Mouse (Mus musculus): Measurements from ENCODE around the gene Wdr27. TPM values are rescaled to one million over a fixed set of nuclear protein-coding genes. Genes with fewer than 3 reads are reported as not detected.
"Not testable (repeated sequence)": the region's sequence is repeated elsewhere in the genome, so short reads cannot be mapped to it uniquely, and the experiment has no call there.

Gene Wdr27
- total RNA-seq, 2 experiments from 2014 or later = 1.8 to 2.0 TPM

DNA sequence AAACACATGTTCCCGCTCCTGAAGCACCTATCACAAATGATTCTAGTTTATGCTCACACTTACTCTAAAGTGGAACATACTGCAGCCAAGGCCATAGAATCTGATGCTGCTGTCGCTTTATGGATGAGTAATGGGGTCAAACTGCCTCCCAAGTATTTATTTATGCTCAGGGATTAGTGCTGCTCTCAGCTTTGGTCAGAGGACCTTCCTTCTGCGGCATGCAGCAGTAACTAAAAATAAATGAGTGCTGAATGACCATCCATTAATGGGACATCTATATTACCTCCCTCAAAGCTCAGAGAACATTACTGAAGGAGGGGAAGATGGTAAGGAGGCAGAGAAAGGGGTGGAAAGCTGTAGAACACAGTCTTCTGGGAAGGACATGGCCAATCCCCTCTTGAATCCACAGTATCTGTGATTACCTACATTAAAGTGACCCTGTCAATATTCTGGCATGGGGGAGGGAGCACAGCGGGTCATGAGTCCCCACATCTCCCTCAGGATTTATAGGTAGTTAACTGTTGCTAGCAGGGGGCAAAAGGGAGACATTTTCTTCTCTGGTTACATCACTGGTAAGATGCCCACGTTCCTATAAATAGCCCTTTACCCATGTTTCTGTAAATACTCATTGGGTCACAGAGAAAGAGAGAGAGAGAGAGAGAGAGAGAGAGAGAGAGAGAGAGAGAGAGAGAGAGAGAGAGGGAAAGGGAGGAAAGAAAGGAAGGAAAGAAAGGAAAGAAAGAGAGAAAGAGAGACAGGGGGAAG, 6.9 kb downstream of the Wdr27 start:
- DNase-seq = no peak
- intact Hi-C loops (cut with DNase I) = no loop called here

DNA sequence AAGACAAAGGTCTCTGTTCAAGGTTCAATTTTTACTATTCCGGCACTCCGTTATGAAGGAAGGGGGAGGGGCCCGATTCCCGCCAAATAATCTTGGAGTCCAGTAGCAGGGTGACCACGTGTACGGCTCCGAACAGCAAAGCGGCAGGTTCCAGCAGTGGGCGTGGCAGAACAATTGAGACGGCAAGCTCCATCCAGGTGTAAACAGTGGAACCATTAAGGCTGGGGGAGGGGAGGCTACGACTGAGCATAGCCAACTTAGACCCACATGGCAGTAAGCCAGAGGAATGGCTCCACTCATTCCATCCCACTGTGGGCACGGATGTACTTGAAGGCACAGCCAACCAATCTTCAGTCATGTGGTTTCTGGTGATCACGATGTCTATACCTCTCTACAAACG, 7.7 kb downstream of the Wdr27 start:
- intact Hi-C loops (cut with DNase I); DNase-seq: not testable (repeated sequence)

DNA sequence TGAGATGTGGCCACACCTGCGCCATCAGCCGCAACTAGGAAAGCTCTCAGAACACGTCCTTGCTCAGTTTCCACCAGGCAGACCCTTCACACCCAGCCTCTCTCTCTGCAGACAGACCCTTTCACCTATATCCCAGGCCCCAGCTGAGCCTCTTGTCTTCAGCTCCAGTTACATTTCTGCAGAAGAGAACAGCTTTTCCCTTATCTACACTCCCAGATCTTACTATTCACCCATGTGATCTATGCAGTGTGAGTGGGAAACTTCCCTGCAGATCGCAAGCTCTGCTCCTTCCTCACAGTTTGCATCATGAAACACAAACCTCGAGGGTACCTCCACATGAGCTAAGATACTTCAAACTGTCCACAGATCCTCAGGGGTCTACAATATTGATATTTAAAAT, 11.5 kb downstream of the Wdr27 start:
- intact Hi-C loops (cut with DNase I) = no loop called here
- DNase-seq = no peak

DNA sequence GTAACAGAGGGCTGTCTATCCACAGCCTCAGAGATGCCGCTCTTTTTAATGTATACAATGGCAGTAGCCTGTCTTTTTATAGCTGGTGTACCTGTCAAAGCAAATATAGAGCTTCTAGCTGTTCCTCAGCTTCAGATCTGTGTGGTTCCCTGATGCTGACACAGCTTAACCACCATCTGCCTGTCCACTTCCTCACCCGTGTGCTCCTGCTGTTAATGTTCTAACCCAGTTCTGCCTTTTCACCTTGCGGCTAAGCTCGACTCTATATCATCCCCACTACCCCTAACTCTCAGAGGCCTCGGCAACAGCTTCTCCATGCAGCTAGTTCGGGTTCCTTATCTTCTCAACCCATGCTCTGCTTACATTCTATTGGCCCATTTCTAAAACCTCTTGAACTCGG, 12.3 kb downstream of the Wdr27 start:
- intact Hi-C loops (cut with DNase I) = no loop called here
- no peak for DNase-seq

DNA sequence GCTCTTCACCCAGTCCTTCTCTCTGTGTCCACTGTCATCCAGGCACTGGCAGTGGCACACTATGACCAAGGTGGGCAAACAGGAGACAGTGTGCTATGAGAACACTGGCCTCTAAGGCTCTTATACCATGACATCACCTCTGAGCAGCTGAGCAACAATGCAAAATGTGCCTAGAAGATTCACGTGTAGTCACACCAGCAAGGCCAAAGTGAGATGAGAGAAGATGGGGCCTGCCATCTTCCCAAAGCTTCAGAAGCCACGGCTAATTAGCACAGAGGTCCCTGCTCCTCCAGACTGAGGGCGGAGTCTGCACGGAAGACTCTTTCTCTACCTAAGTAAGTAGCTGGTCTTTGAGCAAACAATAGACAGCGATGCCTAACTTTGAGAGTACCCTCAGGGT, 14.3 kb downstream of the Wdr27 start:
- intact Hi-C loops (cut with DNase I) = no loop called here
- DNase-seq = no peak

DNA sequence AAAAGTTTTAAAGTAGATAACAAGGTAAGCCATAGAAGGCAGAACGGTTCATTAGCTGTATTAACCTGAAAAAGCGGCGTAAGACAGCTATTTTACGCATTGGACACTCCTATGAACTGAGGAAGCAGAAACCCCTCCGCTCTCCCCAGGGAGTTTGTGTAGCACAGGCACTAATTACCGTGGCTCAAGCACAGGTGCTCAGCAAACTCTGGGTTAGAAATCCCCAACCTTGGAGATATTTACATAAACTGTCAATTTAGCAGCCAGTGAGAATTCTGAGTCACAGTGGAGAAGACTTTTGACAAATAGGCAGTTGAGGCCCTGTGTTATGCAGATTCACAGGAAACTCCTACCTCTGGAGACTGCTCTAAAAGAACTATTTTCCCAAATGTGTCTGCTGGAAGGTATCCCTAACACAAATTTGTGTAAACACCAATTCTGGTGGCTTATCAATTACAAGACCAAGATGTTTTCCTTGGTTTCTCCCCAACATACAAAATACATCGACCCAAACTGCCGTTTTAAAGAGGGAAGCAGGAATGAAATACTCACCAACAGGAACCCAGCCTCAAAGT, 15.2 kb downstream of the Wdr27 start:
- intact Hi-C loops (cut with DNase I) = no loop called here
- DNase-seq = no peak

DNA sequence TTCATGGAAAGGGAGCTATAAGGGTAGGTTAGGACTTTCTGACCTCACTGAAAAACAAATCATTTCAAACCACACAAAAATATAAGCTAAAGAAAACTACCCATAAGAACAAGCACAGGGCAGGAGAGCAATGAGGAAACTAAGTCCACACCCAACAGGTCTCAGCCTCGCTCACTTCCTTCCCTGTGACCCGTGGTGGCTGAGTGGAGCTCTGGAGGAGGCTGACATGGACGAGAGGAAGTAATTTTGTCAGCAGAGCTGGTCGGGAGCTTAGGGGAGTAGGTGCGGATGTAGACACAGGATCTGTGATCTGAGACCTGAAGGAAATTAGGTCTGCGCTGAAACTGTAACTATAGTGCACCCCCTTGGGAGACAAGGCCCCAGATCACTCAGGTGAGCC, 21.4 kb downstream of the Wdr27 start:
- no peak for DNase-seq
- intact Hi-C loops (cut with DNase I) = loop anchor here (5.0 kb wide), 1 partner anchor 694 kb away; no protein-coding TSS in a partner anchor

DNA sequence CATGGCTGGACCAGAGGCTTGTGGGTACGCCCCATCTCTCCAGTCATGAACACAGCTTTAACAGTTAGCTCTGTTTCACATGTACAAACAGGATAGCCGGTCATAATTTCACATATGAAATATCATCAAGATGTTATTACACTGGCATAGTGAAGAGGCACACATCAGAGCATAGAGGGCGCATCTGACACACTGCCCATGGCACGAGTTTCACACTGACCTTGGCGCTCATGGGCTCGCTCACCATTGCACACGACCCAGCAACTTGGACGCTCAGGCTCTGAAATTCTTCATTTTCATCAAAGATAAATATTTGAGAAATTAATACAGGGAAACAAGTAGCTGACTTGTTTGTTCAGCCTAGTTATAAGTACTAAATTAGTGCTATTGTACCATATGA, 25.1 kb downstream of the Wdr27 start:
- no peak for DNase-seq
- intact Hi-C loops (cut with DNase I) = no loop called here

DNA sequence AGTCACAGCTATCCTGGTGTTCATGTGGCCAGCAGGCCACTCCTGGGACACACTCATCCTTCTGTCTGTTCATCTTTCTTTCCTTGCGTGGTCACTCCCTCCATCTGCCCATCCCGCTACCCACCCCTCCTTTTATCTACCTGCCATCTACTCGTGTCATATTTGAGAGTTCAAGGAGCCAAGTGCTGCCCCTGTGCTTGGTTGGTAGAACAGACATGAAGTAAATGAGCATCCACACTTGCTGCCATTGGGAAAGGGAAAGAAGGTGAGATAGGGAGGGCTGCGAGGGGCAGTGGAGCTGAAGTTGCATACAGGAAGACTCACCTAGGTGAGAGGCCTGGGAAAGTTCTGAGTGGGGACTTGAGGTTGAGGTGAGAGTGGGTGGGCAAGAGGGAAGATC, 28.6 kb downstream of the Wdr27 start:
- no peak for DNase-seq
- intact Hi-C loops (cut with DNase I) = no loop called here

DNA sequence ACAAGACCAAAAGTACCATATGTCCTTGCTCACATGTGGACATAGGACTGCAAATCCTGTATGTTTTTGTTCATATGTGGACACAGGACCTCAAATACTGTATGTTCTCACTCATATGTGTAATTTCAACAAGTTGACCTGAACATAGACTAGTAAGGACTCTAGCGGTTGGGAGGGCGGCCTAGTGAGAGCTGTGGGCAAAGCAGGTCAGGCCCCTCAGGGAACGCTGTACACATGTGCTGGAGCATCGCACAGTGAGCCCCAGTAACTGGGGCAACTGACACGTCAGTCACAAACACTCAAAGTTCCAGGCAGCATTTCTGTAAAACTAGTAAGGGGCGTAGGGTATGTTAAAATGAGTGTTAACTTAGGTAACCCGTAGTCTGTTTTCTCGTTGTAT, 30.0 kb downstream of the Wdr27 start:
- intact Hi-C loops (cut with DNase I) = no loop called here

DNA sequence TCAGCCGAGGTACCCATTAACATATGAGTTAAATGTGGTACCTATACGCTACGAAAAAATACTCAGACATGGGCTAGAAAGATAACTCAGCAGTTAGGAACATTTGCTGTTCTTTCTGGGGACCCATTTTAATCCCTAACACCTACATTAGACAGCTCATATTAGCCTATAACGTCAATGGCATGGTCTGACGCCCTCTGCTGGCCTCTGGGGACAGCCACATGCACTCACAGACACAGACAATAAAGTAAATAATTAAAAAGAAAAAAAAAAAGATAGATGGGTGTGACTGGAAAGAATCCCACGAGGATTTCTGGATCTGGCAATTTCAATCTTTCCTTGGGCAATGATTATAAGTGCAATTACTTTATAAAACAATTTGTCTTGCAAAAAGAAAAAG, 30.5 kb downstream of the Wdr27 start:
- DNase-seq = no peak
- intact Hi-C loops (cut with DNase I) = no loop called here

More for the DNA sequence above, 30.0 kb downstream of the Wdr27 start:
- no peak for DNase-seq

DNA sequence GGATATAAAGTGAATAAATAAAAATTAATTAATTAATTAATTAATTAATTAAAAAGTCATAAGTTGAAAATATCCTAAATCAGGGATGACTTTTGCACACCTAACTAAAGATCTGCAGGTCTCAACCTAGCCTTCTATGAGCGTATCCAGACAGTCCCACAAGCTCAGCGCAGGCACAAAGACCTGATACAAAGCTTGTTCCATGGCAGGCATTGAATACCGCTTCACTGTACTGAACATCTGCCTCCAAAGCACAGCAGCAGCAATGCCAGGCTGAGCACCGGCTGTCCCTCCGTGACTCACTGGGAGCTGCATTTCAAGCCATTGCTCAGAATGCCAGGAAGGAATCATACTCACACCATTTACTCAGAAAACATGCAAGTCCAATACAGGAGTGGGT, 32.2 kb downstream of the Wdr27 start:
- intact Hi-C loops (cut with DNase I) = no loop called here

DNA sequence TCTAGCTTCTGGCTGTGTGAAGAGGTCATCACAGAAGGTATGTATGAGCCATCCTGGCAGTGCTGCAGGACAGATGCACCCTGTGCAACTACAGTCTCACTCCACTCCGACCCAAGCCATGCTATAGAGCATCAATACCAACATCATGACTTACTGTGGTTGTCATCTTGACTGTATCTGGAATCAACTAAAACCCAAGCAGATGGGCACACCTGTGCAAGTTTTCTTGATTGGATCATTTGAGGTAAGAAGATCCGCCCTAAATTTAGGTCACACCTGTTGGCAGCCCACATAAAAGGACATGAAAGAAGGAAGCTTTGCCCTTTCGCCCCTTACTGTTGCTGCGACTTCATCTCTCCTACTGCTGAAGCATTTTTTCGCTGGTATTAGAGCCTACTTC, 33.6 kb downstream of the Wdr27 start:
- no peak for DNase-seq
- intact Hi-C loops (cut with DNase I) = loop anchor here (5.0 kb wide), 1 partner anchor 687 kb away; no protein-coding TSS in a partner anchor

More for the DNA sequence above, 32.2 kb downstream of the Wdr27 start:
- no peak for DNase-seq

DNA sequence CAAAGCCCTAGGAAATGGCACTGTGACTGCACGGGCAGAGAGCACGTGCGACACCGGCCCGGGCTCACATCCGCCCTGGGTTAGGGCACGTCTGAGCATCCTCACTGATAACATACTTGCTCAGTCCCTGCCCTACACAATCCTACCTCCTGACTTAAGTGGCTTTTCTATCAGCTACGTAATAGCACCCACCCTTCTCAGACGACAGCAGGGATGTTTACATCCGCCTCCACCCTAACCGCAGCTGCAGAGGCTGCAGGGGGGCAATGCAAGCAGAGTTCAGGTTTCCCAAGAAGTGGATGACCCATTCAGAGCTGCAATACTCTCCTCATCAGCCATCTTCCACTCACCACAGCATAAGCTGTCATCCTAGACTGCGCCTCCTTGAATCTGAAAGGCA, 35.8 kb downstream of the Wdr27 start:
- DNase-seq = no peak
- intact Hi-C loops (cut with DNase I) = loop anchor here (5.0 kb wide), 1 partner anchor 685 kb away; no protein-coding TSS in a partner anchor

DNA sequence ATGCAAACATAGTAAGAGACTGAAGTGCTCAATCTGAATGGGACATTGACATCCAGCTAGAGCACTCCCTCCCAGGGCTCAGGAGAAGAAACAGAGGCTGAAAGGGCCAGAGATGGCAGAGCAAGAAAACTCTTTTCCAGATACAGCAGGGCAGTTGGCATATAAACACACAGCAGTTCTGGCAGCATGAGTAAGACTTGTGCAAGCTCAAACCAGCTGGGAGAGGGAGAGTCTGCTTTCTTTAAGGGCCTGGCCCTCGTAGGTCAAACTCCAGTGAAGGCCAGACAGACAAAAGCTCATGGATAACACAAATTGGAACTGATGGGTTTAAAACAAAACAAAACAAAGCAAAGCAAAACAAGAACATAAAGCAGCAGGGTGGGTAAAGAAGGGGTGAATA, 36.3 kb downstream of the Wdr27 start:
- DNase-seq = no peak
- intact Hi-C loops (cut with DNase I) = loop anchor here (5.0 kb wide), 1 partner anchor 684 kb away; no protein-coding TSS in a partner anchor

DNA sequence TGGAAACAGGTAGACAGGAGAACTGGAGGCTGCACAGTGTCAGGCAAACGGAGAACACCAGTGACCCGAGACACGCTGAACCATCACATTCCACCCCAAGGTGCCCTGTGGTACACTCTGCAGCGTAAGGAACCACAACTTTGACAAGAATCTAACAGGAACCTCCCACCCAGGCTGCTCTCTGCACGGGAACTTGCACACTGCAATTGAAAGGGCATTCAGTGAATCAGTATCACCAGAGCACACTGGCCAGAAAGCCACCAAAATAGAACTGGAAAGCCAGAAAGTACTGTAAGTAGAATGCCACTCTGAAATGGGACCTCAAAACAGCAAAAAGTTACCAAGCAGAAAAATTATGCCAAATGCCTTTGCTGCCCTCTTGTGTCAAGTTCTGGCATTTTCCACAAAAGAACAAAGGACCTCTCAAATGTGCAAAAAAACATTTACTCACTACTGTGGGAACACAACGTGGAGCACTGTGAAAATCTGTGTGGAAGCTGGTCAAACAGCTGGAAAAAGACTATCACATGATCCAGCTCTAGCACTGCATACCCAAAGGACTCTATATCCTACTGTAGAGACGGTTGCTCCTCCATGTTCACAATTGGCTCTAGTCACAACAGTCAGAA, 38.2 kb downstream of the Wdr27 start:
- intact Hi-C loops (cut with DNase I) = loop anchor here (1.0 to 5.0 kb wide), 4 partner anchors 358 to 682 kb away; no protein-coding TSS in a partner anchor
- DNase-seq = peak in 1 of 2 experiments; percentile 61

DNA sequence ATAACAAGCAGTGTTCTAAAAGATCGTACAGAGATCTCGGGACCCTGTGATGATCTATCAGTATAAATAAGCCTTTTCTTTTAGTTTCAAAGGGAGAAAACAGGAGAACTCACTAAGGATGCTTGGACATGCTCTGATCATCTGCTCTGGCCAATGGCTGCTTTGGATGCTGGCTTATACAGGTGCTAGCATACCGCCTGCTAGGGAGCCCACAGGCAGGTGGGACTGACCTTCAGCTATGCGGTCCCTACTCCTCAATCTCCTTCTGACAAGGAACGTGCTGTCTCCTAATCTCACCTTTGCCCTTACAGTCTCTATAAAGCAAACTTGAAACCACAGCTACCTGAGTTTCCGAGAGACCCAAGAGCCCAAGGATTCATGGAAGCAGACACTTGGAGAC, 38.8 kb downstream of the Wdr27 start:
- intact Hi-C loops (cut with DNase I) = loop anchor here (1.0 to 5.0 kb wide), 3 partner anchors 357 to 617 kb away; no protein-coding TSS in a partner anchor
- DNase-seq = no peak

DNA sequence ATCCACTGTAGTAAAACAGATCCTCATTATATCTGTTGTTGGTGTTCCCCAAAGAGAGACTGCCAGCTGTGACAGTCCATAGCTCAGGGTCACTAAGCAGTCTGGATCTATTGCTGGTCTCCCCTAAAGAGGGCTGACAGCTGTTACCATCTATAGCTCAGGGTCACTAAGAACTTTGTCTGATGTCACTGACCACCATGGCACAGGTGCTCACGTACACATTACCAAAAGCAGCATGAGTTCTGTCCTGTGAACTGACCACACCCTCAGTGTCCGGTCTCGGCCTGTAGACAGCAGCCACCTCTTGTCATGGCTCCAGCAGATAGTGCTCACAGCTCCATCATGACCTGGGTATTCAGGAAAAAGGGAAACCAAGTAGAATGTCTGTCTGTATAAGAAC, 39.7 kb downstream of the Wdr27 start:
- DNase-seq = no peak
- intact Hi-C loops (cut with DNase I) = loop anchor here (5.0 kb wide), 1 partner anchor 616 kb away; no protein-coding TSS in a partner anchor

DNA sequence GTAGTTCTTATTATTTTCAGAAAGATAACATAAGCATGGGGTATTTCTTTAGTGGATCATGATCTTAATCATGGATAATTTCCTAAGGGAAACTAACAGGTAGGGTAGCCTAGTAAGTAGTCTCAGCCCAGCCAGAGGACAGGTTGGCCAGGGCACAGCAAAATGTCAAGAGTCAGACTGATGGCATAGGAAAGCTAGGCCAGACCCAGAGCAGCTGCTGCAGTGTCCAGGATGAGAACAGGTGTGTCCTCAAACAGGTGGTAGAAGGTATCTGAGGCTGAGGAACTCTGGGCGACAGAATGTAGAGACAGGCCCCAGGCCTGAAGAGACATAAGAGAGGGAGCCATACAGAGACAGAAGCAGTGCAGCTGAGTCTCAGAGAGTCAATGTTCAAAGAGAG, 44.0 kb downstream of the Wdr27 start:
- DNase-seq = no peak
- intact Hi-C loops (cut with DNase I) = no loop called here

DNA sequence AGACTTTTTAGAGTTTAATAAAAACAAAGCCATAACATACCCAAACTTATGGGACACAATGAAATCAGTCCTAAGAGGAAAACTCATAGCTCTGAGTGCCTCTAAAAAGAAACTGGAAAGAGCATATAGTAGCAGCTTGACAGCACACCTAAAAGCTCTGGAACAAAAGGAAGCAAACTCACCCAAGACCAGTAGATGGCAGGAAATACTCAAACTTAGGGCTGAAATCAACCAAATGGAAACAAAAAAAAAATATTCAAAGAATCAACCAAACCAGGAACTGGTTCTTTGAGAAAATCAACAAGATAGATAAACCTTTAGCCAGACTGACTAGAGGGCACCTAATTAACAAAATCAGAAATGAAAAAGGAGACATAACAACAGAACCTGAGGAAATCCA, 47.9 kb downstream of the Wdr27 start:
- intact Hi-C loops (cut with DNase I); DNase-seq: not testable (repeated sequence)

DNA sequence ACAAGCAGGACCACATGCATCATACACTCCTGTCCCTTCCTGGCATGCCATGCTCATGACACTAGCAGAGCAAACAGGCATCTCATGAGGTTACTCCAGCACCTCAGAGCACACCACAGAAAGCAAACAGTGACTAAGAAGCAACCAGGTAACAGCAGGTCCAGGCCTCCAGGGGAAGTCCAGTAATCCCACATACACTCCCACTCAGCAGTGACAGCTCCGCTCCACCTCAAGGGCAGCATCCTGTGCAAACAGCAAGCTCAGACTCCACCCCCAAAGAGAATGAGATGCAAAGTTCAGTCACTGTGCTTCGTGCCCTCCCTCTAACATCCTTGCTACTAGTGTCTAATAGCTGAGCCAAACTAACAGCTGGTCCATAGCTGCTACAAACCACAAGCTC, 56.0 kb downstream of the Wdr27 start:
- intact Hi-C loops (cut with DNase I) = no loop called here
- no peak for DNase-seq

All from gastrocnemius, postnatal 36 days (tissue).